Mouse (Mus musculus): Measurements from ENCODE around the gene Rad51d. TPM values are rescaled to one million over a fixed set of nuclear protein-coding genes. Genes with fewer than 3 reads are reported as not detected.
A peak's percentile ranks its signal among the peaks of the same experiment; 100 is the strongest.

Rad51d gene
- polyA plus RNA-seq, 1 experiment from 2014 or later, result 13.9 TPM

DNA sequence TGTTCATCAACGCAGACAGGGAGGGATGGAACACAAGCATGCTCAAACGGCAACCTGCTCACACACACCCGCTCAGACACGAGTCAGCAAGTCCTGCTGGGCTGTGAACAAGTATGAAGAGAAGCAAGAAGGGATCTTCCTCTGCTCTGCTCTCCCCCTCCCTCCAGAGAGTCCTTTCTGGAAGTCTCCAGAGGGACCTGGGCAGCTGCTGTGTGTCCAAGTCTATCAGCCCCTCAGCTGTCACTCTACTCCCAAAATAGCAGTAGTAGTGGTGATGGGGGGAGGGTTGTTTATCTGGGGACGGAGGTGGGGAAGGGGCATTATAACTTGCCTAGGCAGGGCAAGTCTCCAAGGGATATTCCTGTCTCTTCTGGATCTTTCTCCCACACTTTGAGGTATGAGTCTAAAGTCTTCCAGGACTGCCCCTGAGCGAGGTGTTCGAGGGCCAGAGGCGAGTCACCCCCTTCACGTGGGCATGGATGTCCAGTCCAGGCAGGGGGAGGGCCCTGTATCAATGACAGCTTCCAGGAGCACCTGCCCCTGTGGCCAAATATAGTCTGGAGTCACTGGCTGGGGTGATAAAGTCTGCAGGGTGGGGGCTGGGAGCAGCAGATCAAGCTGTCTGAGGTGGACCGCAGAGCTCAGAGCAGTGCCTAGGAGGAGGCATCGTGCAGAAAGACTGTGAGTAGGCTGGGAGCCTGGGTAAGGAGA, 20.4 kb upstream of the Rad51d start:
- WGBS, result 76% methylated on average over 11 of the region's 11 CpGs
- Histone ChIP-seq H3K9me3 (replicated peaks) (no peaks in the 10 kb centered on the region), H3K4me3 (replicated peaks) (no peak overlapping the region), H3K9ac (no peak overlapping the region), H3K36me3 (peaks cover 11% of the 10 kb centered on the region), H3K4me1 (peaks cover 12% of the 10 kb centered on the region), H3K4me2 (no peak overlapping the region), H3K27ac (no peak overlapping the region), H3K27me3 (peaks cover 44% of the 10 kb centered on the region)
- ATAC-seq (replicated peaks; ENCODE audit: low FRiP score), result no peak

DNA sequence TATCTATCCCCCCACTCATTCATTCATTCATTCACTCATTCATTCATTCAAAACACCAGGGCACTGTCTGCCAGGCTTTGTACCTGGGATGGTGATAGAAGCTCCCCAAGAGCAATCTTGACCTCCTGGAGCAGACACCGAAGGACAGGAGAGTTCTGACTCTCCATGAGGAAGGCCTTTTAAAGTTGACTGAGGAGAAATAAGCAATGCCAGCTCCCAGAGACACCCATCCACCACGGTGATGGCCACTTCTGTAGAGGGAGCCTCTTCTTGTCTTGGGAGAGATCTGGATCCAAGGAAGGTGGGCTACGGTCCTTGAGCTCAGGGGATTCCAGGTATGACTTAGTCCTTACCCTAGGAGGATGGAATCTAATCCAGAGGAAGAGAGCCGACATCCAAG, 19.8 kb upstream of the Rad51d start, which contains the start of gene Unc45b:
TSS of gene Unc45b (plus strand) at position 301 of the 400 bp plus-strand sequence.
- Histone ChIP-seq H3K4me2 (no peak within 1 kb of the TSS), H3K4me3 (replicated peaks) (no peak within 1 kb of the TSS), H3K9me3 (replicated peaks) (no peaks in the 10 kb centered on the region), H3K9ac (no peak within 1 kb of the TSS), H3K27ac (no peak within 1 kb of the TSS), H3K36me3 (peaks cover 16% of the 10 kb centered on the region), H3K4me1 (peaks cover 12% of the 10 kb centered on the region), H3K27me3 (peaks cover 41% of the 10 kb centered on the region)
- ATAC-seq (replicated peaks; ENCODE audit: low FRiP score), result no peak
- 89% methylated on average over 4 of the region's 4 CpGs for WGBS

DNA sequence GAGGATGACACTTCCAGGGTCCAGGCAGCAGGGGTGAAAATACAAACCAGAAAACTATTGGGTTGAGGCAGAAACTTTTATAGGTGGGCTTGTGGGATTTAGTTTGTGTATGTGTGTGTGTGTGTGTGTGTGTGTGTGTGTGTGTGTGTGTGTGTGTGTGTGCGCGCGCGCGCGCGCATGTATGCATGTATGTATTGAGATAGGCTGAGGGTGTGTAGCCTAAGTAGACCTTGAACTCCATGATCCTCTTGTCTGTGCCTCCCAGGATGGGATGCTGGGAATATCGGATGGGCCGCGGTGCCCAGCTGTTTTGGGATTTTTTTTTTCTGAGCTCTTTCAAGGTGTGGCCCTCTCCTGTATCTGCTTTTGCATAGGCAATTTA, 18.2 kb upstream of the Rad51d start:
- Histone ChIP-seq H3K4me1 (peaks cover 12% of the 10 kb centered on the region), H3K36me3 (peaks cover 33% of the 10 kb centered on the region), H3K4me3 (replicated peaks) (peak overlapping the region; percentile 79), H3K27me3 (peaks cover 28% of the 10 kb centered on the region), H3K9ac (peak overlapping the region; percentile 75; the same call in 1 of the 2 replicates), H3K4me2 (peak overlapping the region; percentile 89), H3K27ac (no peak overlapping the region), H3K9me3 (replicated peaks) (no peaks in the 10 kb centered on the region)
- 56% methylated on average over 10 of the region's 10 CpGs for WGBS
- ATAC-seq (replicated peaks; ENCODE audit: low FRiP score), result no peak

DNA sequence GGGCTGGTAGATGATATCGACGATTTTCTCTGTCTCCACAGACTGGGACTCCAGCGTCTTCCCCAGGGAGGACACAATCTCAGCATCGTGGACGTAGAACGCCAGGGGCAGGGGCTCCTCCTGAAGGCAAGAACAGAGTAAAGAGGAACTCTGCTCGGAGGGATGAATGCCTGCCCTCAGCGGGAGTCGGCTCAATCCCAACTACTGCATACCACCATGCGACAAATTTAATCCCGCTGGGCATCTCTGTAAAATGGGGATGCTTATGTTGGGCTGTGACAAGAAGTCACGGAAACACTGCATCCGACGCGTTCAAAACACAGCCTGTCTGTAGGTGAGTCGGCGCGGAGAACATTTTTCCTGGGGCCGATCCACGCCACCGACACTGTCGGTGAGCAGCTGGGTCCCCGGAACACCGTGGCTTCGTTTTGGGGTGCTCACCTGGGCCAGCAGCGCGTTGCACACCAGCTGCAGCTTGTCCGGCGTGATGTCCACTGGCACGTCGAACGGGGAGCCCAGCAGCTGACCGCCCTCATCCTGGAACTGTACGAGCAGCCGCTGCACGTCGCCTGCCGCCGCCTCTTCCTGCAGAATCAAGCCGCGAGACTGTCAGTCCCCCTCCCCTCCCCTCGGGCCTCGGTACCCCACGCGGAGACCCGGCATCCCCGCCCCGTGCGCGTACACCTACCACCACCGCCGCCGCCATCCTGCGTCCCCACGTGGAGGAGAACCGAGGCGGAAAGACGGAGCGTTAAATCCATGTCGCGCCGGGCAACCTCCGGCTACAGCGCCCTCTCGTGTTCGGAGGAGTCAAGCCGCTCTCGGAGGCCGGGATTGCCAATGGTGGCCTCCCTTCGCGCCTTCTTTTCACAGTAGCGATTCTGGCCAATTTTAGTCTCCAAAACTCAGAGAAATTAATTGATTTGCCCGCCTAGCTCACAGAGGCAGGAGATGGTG, 17.5 kb upstream of the Rad51d start, which contains the start of gene Nle1:
TSS of gene Nle1 (minus strand) at position 761 of the 957 bp plus-strand sequence.
- 1% methylated on average over 73 of the region's 73 CpGs for WGBS
- Histone ChIP-seq H3K9ac (peak within 1 kb of the TSS; percentile 75), H3K36me3 (peaks cover 40% of the 10 kb centered on the region), H3K9me3 (replicated peaks) (no peaks in the 10 kb centered on the region), H3K27me3 (peaks cover 22% of the 10 kb centered on the region; the same call in 1 of the 2 replicates), H3K4me3 (replicated peaks) (peak within 1 kb of the TSS; percentile 79), H3K27ac (no peak within 1 kb of the TSS), H3K4me2 (peak within 1 kb of the TSS; percentile 89), H3K4me1 (peaks cover 12% of the 10 kb centered on the region)
- peak; percentile 75 for ATAC-seq (replicated peaks; ENCODE audit: low FRiP score)

DNA sequence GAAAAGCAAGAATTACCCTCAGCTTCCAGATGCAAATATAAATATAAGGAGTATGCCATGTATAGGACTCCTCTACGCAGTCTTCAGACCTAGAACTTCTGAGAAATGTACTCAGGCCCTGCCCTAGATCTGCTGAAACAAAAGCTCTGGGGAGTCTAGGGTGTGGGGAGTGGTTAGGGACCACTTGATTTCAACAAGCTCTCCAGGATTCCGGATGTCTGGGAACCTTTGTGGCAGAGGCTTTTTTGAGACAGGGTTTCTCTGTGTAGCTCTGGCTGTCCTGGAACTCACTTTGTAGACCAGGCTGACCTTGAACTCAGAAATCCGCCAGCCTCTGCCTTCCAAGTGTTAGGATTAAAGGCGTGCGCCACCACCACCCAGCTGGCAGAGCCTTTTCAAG, 15.4 kb upstream of the Rad51d start:
- Histone ChIP-seq H3K4me2 (no peak overlapping the region), H3K36me3 (peaks cover 61% of the 10 kb centered on the region), H3K4me3 (replicated peaks) (no peak overlapping the region), H3K27ac (no peak overlapping the region), H3K9ac (no peak overlapping the region), H3K27me3 (peaks cover 14% of the 10 kb centered on the region; the same call in 1 of the 2 replicates), H3K4me1 (peaks cover 12% of the 10 kb centered on the region), H3K9me3 (replicated peaks) (no peaks in the 10 kb centered on the region)
- ATAC-seq (replicated peaks; ENCODE audit: low FRiP score), result no peak
- 95% methylated on average over 5 of the region's 5 CpGs for WGBS

DNA sequence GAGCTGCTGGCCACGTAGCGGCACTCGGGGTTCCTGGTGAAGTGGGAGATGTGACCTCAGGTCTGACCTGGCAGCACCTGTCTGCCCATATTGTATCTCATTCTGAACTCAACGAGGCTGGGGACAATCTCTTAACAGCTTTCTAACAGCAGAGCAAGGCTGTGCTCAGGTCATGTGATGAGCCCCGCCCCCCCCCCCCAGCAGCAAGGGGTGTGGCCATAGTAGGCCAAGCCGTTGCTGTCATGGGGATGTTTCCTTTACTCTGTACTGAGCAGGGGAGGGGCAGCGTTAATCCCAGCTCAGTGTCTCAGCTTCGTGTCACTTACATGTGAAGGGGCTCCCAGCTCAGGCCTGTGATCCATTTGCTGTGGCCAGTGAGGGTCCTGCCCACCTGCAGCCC, 14.5 kb upstream of the Rad51d start:
- H3K4me3 ChIP-seq (replicated peaks), result no peak overlapping the region
- H3K9me3 ChIP-seq (replicated peaks), result no peaks in the 10 kb centered on the region
- H3K27ac ChIP-seq, result no peak overlapping the region
- H3K4me2 ChIP-seq, result no peak overlapping the region
- peaks cover 69% of the 10 kb centered on the region for H3K36me3 ChIP-seq
- H3K9ac ChIP-seq, result no peak overlapping the region
- 0 out of 2 replicates have a peak, but pooled peaks cover 9% of the 10 kb centered on the region for H3K27me3 ChIP-seq
- peaks cover 12% of the 10 kb centered on the region for H3K4me1 ChIP-seq
- ATAC-seq (replicated peaks; ENCODE audit: low FRiP score), result no peak
- 63% methylated on average over 8 of the region's 8 CpGs for WGBS

DNA sequence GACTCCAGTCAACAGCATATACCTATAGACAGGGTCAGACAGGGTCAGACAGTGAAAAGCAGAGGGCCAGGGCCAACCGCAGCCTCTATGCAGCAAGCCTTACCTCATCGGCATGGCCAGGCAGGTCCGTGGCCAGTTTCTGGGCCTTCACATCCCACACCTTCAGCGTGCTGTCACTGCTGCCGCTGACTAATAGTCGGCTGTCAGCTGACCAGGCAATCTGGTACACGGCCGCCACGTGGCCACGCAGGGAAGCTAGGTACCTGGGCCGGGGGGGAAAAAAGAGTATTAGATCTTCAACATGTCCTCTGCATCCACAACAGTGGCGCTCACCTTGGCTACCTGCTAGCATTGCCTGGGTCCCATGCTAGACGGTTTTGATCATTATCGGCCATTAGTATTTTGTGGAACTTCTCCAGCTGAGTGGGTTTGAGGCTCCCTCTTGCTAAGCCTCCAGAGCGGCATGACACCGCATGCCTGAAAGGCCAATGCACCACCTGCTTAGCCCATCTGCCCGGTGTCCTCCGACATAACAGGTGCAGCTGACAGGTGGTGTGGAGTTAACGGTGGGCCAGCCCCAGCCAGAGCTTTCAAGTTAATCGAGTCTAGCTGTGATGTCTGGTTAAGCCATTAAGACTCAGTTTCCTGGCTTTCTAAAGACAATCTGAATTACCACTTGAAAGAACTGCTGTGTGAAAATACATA, 11.3 kb upstream of the Rad51d start:
- 96% methylated on average over 20 of the region's 20 CpGs for WGBS
- H3K36me3 ChIP-seq, result peaks cover 77% of the 10 kb centered on the region
- H3K27ac ChIP-seq, result no peak overlapping the region

DNA sequence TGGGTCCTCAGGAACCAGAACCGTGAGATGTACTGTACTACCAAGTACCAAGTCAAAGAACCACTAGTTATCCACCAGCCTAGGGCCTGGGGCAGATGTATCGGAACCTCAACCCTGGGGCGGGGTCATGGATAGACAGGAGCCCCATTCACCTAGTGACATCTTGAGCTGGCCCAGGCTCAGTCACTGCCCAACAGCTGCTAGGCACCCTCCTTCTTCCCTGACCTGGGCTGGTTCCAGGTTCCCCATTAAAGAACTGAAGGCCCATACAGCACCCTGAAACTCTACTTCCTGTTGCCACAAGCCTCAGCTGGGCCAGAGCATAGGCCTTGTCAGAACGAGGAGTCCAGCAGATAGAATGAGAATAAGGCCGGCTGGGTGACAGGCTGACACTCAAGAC, 9.3 kb upstream of the Rad51d start:
- Histone ChIP-seq H3K27ac (no peak overlapping the region), H3K4me3 (replicated peaks) (no peak overlapping the region), H3K9me3 (replicated peaks) (no peaks in the 10 kb centered on the region), H3K4me1 (no peaks in the 10 kb centered on the region), H3K4me2 (no peak overlapping the region), H3K9ac (no peak overlapping the region), H3K36me3 (peaks cover 56% of the 10 kb centered on the region), H3K27me3 (no peaks in the 10 kb centered on the region)
- WGBS, result 96% methylated on average over 5 of the region's 5 CpGs
- no peak for ATAC-seq (replicated peaks; ENCODE audit: low FRiP score)

More for the DNA sequence above, 11.3 kb upstream of the Rad51d start:
- no peaks in the 10 kb centered on the region for H3K27me3 ChIP-seq
- H3K9ac ChIP-seq, result no peak overlapping the region
- no peak overlapping the region for H3K4me3 ChIP-seq (replicated peaks)
- H3K4me2 ChIP-seq, result no peak overlapping the region
- no peaks in the 10 kb centered on the region for H3K9me3 ChIP-seq (replicated peaks)
- ATAC-seq (replicated peaks; ENCODE audit: low FRiP score), result no peak
- H3K4me1 ChIP-seq, result no peaks in the 10 kb centered on the region

DNA sequence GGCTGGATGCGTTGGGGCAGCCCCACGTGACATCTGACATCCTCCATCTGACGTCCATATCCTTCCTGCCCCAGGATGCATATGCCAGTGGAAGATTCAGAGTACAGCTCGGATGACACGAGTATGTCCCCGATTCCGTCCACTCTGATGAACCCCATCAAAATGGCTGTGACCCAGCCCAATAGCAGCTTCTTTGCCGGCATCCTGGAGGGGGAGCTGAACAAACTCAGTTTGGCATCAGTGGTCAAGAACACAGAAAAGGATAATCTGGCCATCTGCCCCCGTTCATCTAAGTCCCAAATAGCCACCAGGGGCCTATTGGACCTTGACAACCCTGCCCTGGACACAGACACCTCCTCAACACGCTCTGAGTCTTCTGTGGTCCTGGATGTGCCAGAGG, 7.1 kb upstream of the Rad51d start:
- WGBS, result 78% methylated on average over 10 of the region's 10 CpGs
- H3K4me2 ChIP-seq, result no peak overlapping the region
- no peak overlapping the region for H3K27ac ChIP-seq
- H3K9ac ChIP-seq, result no peak overlapping the region
- no peak for ATAC-seq (replicated peaks; ENCODE audit: low FRiP score)
- no peaks in the 10 kb centered on the region for H3K9me3 ChIP-seq (replicated peaks)
- H3K27me3 ChIP-seq, result peaks cover 2% of the 10 kb centered on the region; the same call in 1 of the 2 replicates
- H3K4me3 ChIP-seq (replicated peaks), result no peak overlapping the region
- H3K4me1 ChIP-seq, result no peaks in the 10 kb centered on the region
- H3K36me3 ChIP-seq, result peaks cover 34% of the 10 kb centered on the region

DNA sequence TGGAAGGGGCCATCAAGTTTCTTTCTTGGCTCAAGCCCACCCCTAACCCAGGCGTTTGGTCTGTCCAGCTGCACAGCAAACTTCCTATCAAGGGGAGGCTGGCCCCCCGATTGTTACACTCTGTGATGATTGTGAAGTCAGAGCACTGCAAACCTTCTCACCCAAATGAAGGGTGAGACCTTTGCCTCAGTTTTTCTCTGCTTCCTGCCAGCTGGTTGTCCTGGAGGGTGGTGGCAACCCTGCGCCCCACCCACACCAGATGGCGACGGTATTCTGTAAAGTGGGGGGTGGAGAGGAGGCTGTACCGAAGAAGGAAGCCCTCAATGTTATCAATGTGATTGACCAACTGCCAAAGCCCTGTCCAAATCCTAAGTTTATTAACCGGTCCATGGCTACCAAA, 1.5 kb upstream of the Rad51d start, which contains the start of gene Fndc8:
TSS of gene Fndc8 (plus strand) at position 189 of the 400 bp plus-strand sequence.
- Histone ChIP-seq H3K4me1 (peaks cover 20% of the 10 kb centered on the region), H3K4me3 (replicated peaks) (no peak within 1 kb of the TSS), H3K9me3 (replicated peaks) (no peaks in the 10 kb centered on the region), H3K27me3 (peaks cover 18% of the 10 kb centered on the region), H3K4me2 (no peak within 1 kb of the TSS), H3K27ac (no peak within 1 kb of the TSS), H3K9ac (no peak within 1 kb of the TSS), H3K36me3 (no peaks in the 10 kb centered on the region)
- 41% methylated on average over 7 of the region's 7 CpGs for WGBS
- no peak for ATAC-seq (replicated peaks; ENCODE audit: low FRiP score)

DNA sequence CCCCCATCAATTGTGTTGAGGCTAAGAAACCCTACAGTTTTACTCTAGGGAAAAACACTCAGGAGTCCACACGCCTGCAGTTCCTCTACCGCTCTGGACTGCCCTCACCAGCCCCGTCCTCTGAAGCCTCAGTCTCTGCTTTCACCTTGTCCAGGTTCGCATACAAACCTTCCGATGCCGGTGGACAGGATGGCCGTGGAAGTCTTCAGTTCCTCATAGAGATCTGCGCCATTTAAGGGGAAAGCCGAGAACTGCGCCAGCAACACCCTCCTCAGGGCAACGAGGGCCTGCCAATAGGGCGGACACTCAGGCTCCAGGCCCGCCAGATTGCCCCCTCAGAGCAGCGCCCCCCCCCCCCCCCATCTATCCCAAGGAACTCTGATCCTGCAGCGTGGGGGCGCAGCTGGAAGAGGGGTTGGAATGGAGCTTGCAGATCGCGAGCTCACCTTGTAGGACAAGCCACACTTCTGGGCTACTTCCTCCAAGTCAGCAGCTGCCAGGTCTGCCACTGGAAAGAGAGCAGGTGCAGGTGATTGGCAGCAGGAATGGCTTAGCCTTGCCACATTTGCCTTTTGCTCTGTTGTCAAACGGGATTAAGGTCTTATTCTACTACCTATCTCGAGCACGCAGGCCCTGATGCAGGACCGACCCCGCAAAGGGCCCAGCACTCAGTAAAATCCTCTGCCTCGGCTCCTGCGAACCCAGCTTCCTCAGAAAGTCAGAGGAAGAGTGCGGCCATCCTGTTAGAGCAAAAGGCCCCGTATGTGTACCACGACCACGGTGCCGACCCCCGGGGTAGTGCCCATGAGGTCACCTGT, 681 bp downstream of the Rad51d start:
- 5% methylated on average over 31 of the region's 31 CpGs for WGBS
- H3K27me3 ChIP-seq, result peaks cover 18% of the 10 kb centered on the region
- H3K9me3 ChIP-seq (replicated peaks), result no peaks in the 10 kb centered on the region
- H3K4me1 ChIP-seq, result peaks cover 20% of the 10 kb centered on the region
- H3K9ac ChIP-seq, result peak overlapping the region; percentile 72
- peak overlapping the region; percentile 84 for H3K4me2 ChIP-seq
- no peaks in the 10 kb centered on the region for H3K36me3 ChIP-seq
- H3K4me3 ChIP-seq (replicated peaks), result peak overlapping the region; percentile 74
- H3K27ac ChIP-seq, result peak overlapping the region; percentile 79
- peak; percentile 57 for ATAC-seq (replicated peaks; ENCODE audit: low FRiP score)

All from kidney, embryonic 15.5 days (tissue).